ENCODE assay signal across 39 mouse cellular contexts in genomic region chr15:82532721-82533120, GRCm38 (mm10). TPM values are rescaled to one million over a fixed set of nuclear protein-coding genes. Genes with fewer than 3 reads are reported as not detected.
"Had no signal": no experiment of that assay in that cellular context is flagged by ENCODE, and none has a peak within 500 bp of the region (broad histone marks: within the 10 kb centered on the region; RNA-seq: fewer than 3 reads in every experiment).

No protein-coding gene starts in this region.

RNA-seq across cellular contexts. Expression of gene Cyp2d12, which starts 22.2 kb away (rescaled TPM):
- total RNA-seq: left cerebral cortex, adult 8-10 months; left cerebral cortex, postnatal 10 days; left cerebral cortex, postnatal 14 days; left cerebral cortex, postnatal 25 days; left cerebral cortex, postnatal 36 days; left cerebral cortex, postnatal 4 days; megakaryocyte progenitor cell, adult 5-6 weeks; megakaryocyte, adult 5-6 weeks; megakaryocyte-erythroid progenitor cell, adult 5-6 weeks; midbrain, postnatal 0 days; monocyte, adult 5-6 weeks had no signal
- polyA plus RNA-seq: limb, embryonic 10.5 days; limb, embryonic 11.5 days; limb, embryonic 12.5 days; limb, embryonic 13.5 days; limb, embryonic 14.5 days; limb, embryonic 15.5 days; liver, embryonic 11.5 days; liver, embryonic 12.5 days; liver, embryonic 13.5 days; liver, embryonic 14.5 days; liver, embryonic 15.5 days; liver, embryonic 16.5 days; lung, adult 2 months; lung, embryonic 14.5 days; lung, embryonic 15.5 days; lung, embryonic 16.5 days; lung, postnatal 0 days; macrophage; midbrain, embryonic 10.5 days; midbrain, embryonic 11.5 days; midbrain, embryonic 12.5 days; midbrain, embryonic 13.5 days; midbrain, embryonic 14.5 days; midbrain, embryonic 15.5 days; midbrain, embryonic 16.5 days; midbrain, postnatal 0 days; myocyte; neural tube, embryonic 11.5 days; neural tube, embryonic 12.5 days had no signal
